Mouse (Mus musculus): ENCODE data around the gene Dennd2d. TPM values are rescaled to one million over a fixed set of nuclear protein-coding genes. Genes with fewer than 3 reads are reported as not detected.

Gene Dennd2d
- 8.5 TPM for polyA plus RNA-seq (2014; fragmentation: Illumina TruSeq; extraction: RNeasy Lipid Tissue Mini Kit (QIAGEN cat#74804))

GRCm38 (mm10) chr3:106482281-106483081 lies at the start of gene Dennd2d:
TSS of gene Dennd2d (plus strand) at chr3:106482405.

GRCm38 (mm10) chr3:106547171-106547923 lies 65.1 kb downstream of the Dennd2d start, which contains the start of the genes Dram2 and Cept1:
TSS of gene Dram2 (plus strand) at chr3:106547798.
TSS of gene Cept1 (minus strand) at chr3:106547802.

Other genes with a start within 250 kb of the Dennd2d start
- not detected for gene Chil6, start 76.2 kb upstream of the Dennd2d start, polyA plus RNA-seq (2014; fragmentation: Illumina TruSeq; extraction: RNeasy Lipid Tissue Mini Kit (QIAGEN cat#74804))
- gene Dram2, start 65.4 kb downstream of the Dennd2d start, polyA plus RNA-seq (2014; fragmentation: Illumina TruSeq; extraction: RNeasy Lipid Tissue Mini Kit (QIAGEN cat#74804)), result 272 TPM
- gene Cept1, start 65.4 kb downstream of the Dennd2d start, polyA plus RNA-seq (2014; fragmentation: Illumina TruSeq; extraction: RNeasy Lipid Tissue Mini Kit (QIAGEN cat#74804)), result 157 TPM
- 100.0 TPM for gene Lrif1, start 202.6 kb downstream of the Dennd2d start, polyA plus RNA-seq (2014; fragmentation: Illumina TruSeq; extraction: RNeasy Lipid Tissue Mini Kit (QIAGEN cat#74804))

Measured in ovary, adult 10 weeks (tissue).